ENCODE assay signal across 18 mouse cellular contexts in the genomic region with DNA sequence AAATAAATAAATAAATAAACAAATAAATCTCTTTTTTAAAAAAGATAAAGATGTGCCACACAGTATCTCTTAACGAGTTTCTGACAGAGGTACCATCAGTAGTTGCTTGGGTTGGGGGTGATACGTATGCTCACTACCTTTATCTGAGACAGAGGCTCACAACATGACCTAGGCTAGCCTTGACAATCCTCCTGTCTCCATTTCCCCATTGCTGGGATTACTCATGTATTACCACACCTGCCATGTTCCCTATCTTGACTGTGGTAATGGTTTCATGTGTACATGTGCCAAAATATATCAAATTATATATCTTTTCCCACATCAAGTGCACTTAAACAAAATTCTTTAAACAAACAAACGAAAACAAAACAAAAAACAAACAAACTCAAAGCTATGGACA. TPM values are rescaled to one million over a fixed set of nuclear protein-coding genes. Genes with fewer than 3 reads are reported as not detected.
DNase-seq lines count a peak whose midpoint lies in the region; ATAC-seq lines count a peak whose summit lies in the region.
"Had no signal": no experiment of that assay in that cellular context is flagged by ENCODE, and none has a peak within 500 bp of the region (broad histone marks: within the 10 kb centered on the region; RNA-seq: fewer than 3 reads in every experiment).

No protein-coding gene starts in this region.

- H3K4me2 ChIP-seq in limb, embryonic 12.5 days, result no peak overlapping the region
- no peak overlapping the region for H3K4me2 ChIP-seq in embryonic facial prominence, embryonic 14.5 days (ENCODE audit: low read depth, low read length)
- H3K4me2 ChIP-seq: forebrain, embryonic 13.5 days had no signal

- intact Hi-C loops in heart, postnatal 14 days (cut with DNase I), result no loop called here

- peaks cover 23% of the 10 kb centered on the region for H3K4me1 ChIP-seq in limb, embryonic 12.5 days (replicated peaks)
- peaks cover 21% of the 10 kb centered on the region for H3K4me1 ChIP-seq in limb, embryonic 10.5 days
- H3K4me1 ChIP-seq in embryonic facial prominence, embryonic 14.5 days (ENCODE audit: control insufficient read depth, insufficient read depth, low read length), result peaks cover 9% of the 10 kb centered on the region; the same call in 1 of the 2 replicates
- H3K4me1 ChIP-seq: forebrain, embryonic 13.5 days; heart, embryonic 15.5 days had no signal

- no peak overlapping the region for H3K4me3 ChIP-seq in limb, embryonic 12.5 days (replicated peaks)
- H3K4me3 ChIP-seq in limb, embryonic 10.5 days, result no peak overlapping the region
- no peak overlapping the region for H3K4me3 ChIP-seq in embryonic facial prominence, embryonic 14.5 days (ENCODE audit: low read depth, low read length)
- H3K4me3 ChIP-seq: forebrain, embryonic 13.5 days; hindbrain, embryonic 10.5 days had no signal

- H3K9me3 ChIP-seq in limb, embryonic 12.5 days, result no peaks in the 10 kb centered on the region
- H3K9me3 ChIP-seq in limb, embryonic 10.5 days (replicated peaks), result no peaks in the 10 kb centered on the region
- H3K9me3 ChIP-seq in embryonic facial prominence, embryonic 14.5 days (ENCODE audit: control insufficient read depth, low read length), result no peaks in the 10 kb centered on the region
- H3K9me3 ChIP-seq: forebrain, embryonic 13.5 days; heart, embryonic 15.5 days; hindbrain, embryonic 10.5 days had no signal

- no peaks in the 10 kb centered on the region for H3K27me3 ChIP-seq in limb, embryonic 12.5 days
- no peaks in the 10 kb centered on the region for H3K27me3 ChIP-seq in limb, embryonic 10.5 days (ENCODE audit: low read depth, poor library complexity, severe bottlenecking)
- H3K27me3 ChIP-seq in embryonic facial prominence, embryonic 14.5 days (replicated peaks; ENCODE audit: control insufficient read depth, insufficient read depth, low read length), result no peaks in the 10 kb centered on the region
- H3K27me3 ChIP-seq: forebrain, embryonic 13.5 days; heart, embryonic 15.5 days had no signal

- DNase-seq in limb, embryonic 10.5 days (ENCODE audit: low spot score), result no peak
- no peak for DNase-seq in embryonic facial prominence, embryonic 14.5 days (ENCODE audit: low spot score)
- no peak for DNase-seq in heart, postnatal 14 days
- DNase-seq in kidney, postnatal 14 days, result no peak
- DNase-seq: adrenal gland, adult 2 months; adrenal gland, postnatal 25 days; cerebellum, adult 18-20 months; cerebellum, adult 9-11 months; cerebellum, postnatal 36 days; forebrain, postnatal 0 days; gastrocnemius, postnatal 36 days; heart, adult 18-20 months had no signal

- WGBS in limb, embryonic 12.5 days, result 82% methylated on average over 3 of the region's 3 CpGs
- 87% methylated on average over 3 of the region's 3 CpGs for WGBS in limb, embryonic 10.5 days
- WGBS in embryonic facial prominence, embryonic 14.5 days, result 85% methylated on average over 3 of the region's 3 CpGs

- H3K9ac ChIP-seq in limb, embryonic 12.5 days (replicated peaks), result no peak overlapping the region
- no peak overlapping the region for H3K9ac ChIP-seq in embryonic facial prominence, embryonic 14.5 days (ENCODE audit: low read depth, low read length)
- H3K9ac ChIP-seq: forebrain, embryonic 13.5 days; forebrain, postnatal 0 days; heart, embryonic 15.5 days; hindbrain, embryonic 14.5 days had no signal

- no peak for ATAC-seq in limb, embryonic 12.5 days (ENCODE audit: insufficient number of reproducible peaks, insufficient read depth, low FRiP score, low TSS enrichment, low read depth)
- no peak for ATAC-seq in embryonic facial prominence, embryonic 14.5 days (ENCODE audit: low read depth)
- ATAC-seq in granulocyte monocyte progenitor cell, adult 5-6 weeks (replicated peaks; ENCODE audit: poor library complexity, severe bottlenecking), result peak; percentile 55; the same call in 1 of the 2 replicates
- ATAC-seq: forebrain, embryonic 13.5 days; forebrain, postnatal 0 days had no signal

- peak overlapping the region; percentile 77; the same call in 1 of the 2 replicates for H3K27ac ChIP-seq in limb, embryonic 12.5 days
- no peak overlapping the region for H3K27ac ChIP-seq in limb, embryonic 10.5 days
- H3K27ac ChIP-seq in embryonic facial prominence, embryonic 14.5 days (replicated peaks; ENCODE audit: low read depth, low read length), result peak overlapping the region; percentile 54; the same call in 1 of the 2 replicates
- H3K27ac ChIP-seq: forebrain, embryonic 13.5 days; hindbrain, embryonic 10.5 days; hindbrain, embryonic 14.5 days had no signal

- H3K36me3 ChIP-seq in limb, embryonic 12.5 days, result no peaks in the 10 kb centered on the region
- no peaks in the 10 kb centered on the region for H3K36me3 ChIP-seq in limb, embryonic 10.5 days
- H3K36me3 ChIP-seq in embryonic facial prominence, embryonic 14.5 days (ENCODE audit: control insufficient read depth, insufficient read depth, low read length), result no peaks in the 10 kb centered on the region
- H3K36me3 ChIP-seq: heart, embryonic 15.5 days; hindbrain, embryonic 10.5 days had no signal

RNA-seq across cellular contexts. Expression of a gene that starts 14.2 kb away (rescaled TPM):
- 20.4 and 24.4 TPM in 2 replicates for polyA plus RNA-seq in limb, embryonic 12.5 days (2016; fragmentation: Nextera tagmentation; extraction: Ambion mirVana)
- 10.6 and 14.2 TPM in 2 replicates for polyA plus RNA-seq in limb, embryonic 10.5 days (2016; fragmentation: Nextera tagmentation; extraction: Ambion mirVana)
- polyA plus RNA-seq in embryonic facial prominence, embryonic 14.5 days (2014; fragmentation: Nextera tagmentation; extraction: Ambion mirVana), result 30.3 and 34.8 TPM in 2 replicates
- 1.8 and 3.6 TPM in 2 replicates for total RNA-seq in granulocyte monocyte progenitor cell, adult 5-6 weeks (2014; fragmentation: Nextera tagmentation)
- 1.8 and 2.4 TPM in 2 replicates for total RNA-seq in granulocyte monocyte progenitor cell, adult 5-6 weeks (2017)
- total RNA-seq in heart, postnatal 14 days (2021), result 10 to 100 TPM; 35.5 to 40.0 TPM
